Mouse (Mus musculus): ENCODE results near the gene Cbx2. TPM values are rescaled to one million over a fixed set of nuclear protein-coding genes. Genes with fewer than 3 reads are reported as not detected.

Cbx2 gene
- total and polyA plus RNA-seq, 3 experiments = 0.11 TPM; not detected in 2

DNA sequence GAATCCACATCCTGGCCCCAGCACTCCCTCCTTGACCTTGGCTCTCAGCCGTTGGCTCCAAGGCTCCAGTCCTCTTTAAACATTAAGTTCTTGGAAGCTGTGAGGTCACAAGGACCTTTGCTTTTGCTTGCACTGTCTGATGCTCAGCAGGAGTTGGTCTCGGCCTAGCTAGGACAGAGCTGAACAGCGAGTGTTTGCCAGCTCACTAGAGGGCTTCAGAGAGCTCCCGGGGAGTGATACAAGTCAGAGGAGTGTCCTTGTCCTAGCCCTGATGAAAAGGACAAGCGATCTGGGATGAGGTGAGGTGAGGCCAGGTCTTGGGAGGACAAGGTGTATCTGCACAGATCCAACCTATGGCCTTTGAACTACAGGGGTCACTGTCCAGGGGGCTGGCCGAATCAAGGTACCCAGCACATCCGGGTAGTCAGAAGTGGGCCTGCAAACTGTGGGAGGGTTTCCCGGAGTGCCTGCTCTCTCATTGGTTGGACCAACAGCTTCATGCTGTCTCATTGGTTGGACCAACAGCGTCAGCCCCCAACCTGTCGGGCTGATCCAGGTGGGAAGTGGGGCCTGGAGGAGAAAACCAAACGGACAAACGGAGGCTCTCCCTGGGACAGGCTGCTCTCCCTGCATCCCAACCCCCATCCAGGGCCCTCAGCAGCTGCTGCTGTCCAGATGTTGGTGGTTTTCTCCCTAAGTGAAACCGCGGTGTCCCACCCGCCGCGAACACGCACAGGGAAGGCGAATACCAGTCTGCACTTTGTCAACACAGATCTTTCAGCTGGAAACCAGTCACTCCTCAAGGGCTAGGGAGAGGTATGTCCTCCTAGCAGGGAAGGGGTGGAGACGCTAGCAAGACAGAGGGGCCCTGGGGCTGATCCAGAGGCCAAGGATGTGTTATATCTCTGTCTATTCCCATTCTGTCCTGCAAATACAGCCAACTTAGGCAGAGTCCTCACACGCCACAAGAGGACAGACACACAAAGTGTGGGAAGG is 15.0 kb upstream of the Cbx2 start:
- Histone ChIP-seq H3K4me3 (ENCODE audit: low read depth, low read length) (no peak overlapping the region), H3K4me1 (ENCODE audit: insufficient read depth, low read depth, low read length) (no peaks in the 10 kb centered on the region), H3K27me3 (ENCODE audit: insufficient read depth, low read length) (no peaks in the 10 kb centered on the region), H3K9me3 (replicated peaks) (peaks cover 73% of the 10 kb centered on the region), H3K36me3 (replicated peaks) (no peaks in the 10 kb centered on the region)
- DNase-seq (ENCODE audit: low spot score) (no peak), ATAC-seq (ENCODE audit: extremely low read depth, insufficient number of reproducible peaks, low FRiP score, poor library complexity, severe bottlenecking) (no peak)
- TF ChIP-seq GATA2 (IDR thresholded peaks at IDR 0.05; ENCODE audit: borderline replicate concordance, low read depth, low read length) (no peak), GATA1 (IDR thresholded peaks at IDR 0.05; ENCODE audit: borderline replicate concordance, low read length) (no peak), CTCF (IDR thresholded peaks at IDR 0.05; ENCODE audit: low read depth, low read length) (no peak), TAL1 (conservative IDR thresholded peaks at IDR 0.05; ENCODE audit: low read depth, low read length) (no peak), POLR2AphosphoS5 (IDR thresholded peaks at IDR 0.05; ENCODE audit: insufficient replicate concordance, low read depth, low read length) (no peak)

DNA sequence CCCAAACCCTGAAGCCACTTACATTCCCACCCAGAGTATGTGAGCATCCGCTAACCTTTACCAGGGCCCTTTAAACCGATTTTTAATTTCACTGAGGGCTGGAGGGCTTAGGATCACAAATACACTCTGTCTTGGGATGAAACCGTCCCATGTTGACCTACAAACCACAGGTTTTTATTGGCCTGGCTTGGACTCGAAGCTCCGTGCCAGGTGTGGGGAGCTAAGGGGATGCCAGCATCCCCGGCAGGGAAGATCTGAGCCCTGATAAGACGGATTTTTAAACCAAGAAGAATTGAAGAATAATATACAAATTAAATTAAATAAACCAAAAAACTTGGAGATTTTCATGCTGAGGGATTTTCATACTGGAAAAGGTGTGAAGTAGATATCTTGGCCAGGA is 8.3 kb upstream of the Cbx2 start:
- TF ChIP-seq CTCF (IDR thresholded peaks at IDR 0.05; ENCODE audit: low read depth, low read length) = no peak
- no peaks in the 10 kb centered on the region for H3K4me1 ChIP-seq (ENCODE audit: insufficient read depth, low read depth, low read length)
- H3K27me3 ChIP-seq (ENCODE audit: insufficient read depth, low read length) = no peaks in the 10 kb centered on the region
- DNase-seq (ENCODE audit: low spot score) (no peak), ATAC-seq (ENCODE audit: extremely low read depth, insufficient number of reproducible peaks, low FRiP score, poor library complexity, severe bottlenecking) (no peak)
- peaks cover 72% of the 10 kb centered on the region for H3K9me3 ChIP-seq (replicated peaks)
- no peak overlapping the region for H3K4me3 ChIP-seq (ENCODE audit: low read depth, low read length)
- no peaks in the 10 kb centered on the region for H3K36me3 ChIP-seq (replicated peaks)

DNA sequence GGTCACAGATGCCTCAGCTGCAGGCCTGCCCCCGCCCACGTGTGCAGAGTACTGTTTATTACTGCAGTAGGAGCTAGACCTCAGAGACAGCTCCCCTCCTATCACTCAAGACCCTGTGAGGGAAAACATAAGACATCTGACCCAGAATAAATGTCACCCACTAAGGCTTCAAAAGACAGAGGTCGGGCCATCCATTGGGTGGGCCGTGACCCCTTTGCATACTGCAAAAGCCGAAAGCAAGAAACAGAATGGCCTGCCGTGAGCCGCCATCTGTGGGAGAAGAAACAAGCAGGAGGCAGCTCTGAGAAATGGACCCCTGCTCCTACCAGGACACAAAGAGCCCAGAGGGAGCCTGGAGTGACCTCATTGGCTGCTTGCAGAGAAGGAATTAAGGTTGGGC is 5.3 kb upstream of the Cbx2 start:
- H3K27me3 ChIP-seq (ENCODE audit: insufficient read depth, low read length) = no peaks in the 10 kb centered on the region
- H3K4me3 ChIP-seq (ENCODE audit: low read depth, low read length) = no peak overlapping the region
- DNase-seq (ENCODE audit: low spot score) = no peak
- no peak for TF ChIP-seq CTCF (IDR thresholded peaks at IDR 0.05; ENCODE audit: low read depth, low read length)
- TF ChIP-seq GATA1 (IDR thresholded peaks at IDR 0.05; ENCODE audit: borderline replicate concordance, low read length) = no peak
- TF ChIP-seq GATA2 (IDR thresholded peaks at IDR 0.05; ENCODE audit: borderline replicate concordance, low read depth, low read length) = no peak
- TF ChIP-seq TAL1 (conservative IDR thresholded peaks at IDR 0.05; ENCODE audit: low read depth, low read length) = no peak
- no peak for TF ChIP-seq POLR2AphosphoS5 (IDR thresholded peaks at IDR 0.05; ENCODE audit: insufficient replicate concordance, low read depth, low read length)
- H3K36me3 ChIP-seq (replicated peaks) = no peaks in the 10 kb centered on the region
- no peak for ATAC-seq (ENCODE audit: extremely low read depth, insufficient number of reproducible peaks, low FRiP score, poor library complexity, severe bottlenecking)
- H3K4me1 ChIP-seq (ENCODE audit: insufficient read depth, low read depth, low read length) = no peaks in the 10 kb centered on the region
- peaks cover 79% of the 10 kb centered on the region for H3K9me3 ChIP-seq (replicated peaks)

DNA sequence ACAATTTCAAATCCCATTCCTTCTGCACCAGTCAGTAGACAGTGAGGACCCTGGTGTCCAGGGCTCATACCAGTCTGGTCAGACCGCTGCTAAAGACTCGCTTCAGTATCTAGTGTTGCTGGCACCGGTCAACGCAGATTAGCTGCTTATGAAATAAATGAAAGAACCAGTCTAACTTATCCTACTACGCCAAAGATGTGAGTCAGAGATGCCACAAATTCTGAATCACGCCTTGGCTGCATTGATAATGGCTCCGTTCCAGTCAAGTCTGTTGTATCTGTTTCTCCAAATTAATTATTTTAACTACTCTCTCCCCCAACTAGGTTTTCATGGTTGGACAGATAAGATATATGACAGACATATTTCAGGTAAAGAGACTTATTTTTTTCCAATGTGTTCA is 1.6 kb upstream of the Cbx2 start:
- no peaks in the 10 kb centered on the region for H3K27me3 ChIP-seq (ENCODE audit: insufficient read depth, low read length)

DNA sequence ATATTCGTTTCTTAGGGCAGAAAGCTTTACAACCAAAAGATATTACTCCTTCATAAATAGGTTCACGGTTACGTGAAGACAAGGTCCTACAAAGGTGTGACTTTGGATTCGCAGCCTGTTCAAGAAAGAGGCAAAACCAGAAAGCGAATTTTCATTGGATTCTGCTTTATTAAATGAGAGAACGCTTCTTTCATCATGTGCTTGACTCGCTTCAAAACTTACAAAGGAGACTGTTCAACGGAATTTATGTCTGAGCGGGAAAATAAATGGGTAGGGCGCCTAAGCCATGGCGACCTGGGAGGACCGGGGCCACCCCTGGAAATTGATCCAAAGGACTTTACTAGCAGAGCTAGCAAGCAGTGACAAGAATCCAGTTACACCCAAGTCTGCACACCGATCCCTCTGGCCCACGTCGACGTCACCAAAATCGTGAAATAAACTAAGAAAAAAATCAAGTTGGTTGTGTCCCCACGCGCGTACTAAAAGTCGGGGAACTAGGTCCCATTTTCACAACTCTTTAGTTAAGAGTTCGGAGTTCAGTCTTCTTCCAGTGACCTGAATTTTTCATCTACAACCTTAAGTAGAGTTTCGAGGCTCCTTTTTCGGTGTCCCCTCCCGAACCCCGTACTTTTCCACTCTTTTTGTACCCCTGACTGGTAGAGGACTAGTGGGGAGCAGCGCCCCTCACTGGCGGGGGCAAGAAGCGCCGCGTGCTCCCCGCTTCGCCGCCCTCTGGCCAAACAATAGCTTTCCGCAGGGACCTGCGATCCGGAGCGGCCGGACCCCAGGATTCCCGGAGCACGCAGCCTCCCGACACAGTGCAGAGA is 481 bp upstream of the Cbx2 start:
- H3K4me1 ChIP-seq (ENCODE audit: insufficient read depth, low read depth, low read length) = no peaks in the 10 kb centered on the region
- no peak for TF ChIP-seq GATA1 (IDR thresholded peaks at IDR 0.05; ENCODE audit: borderline replicate concordance, low read length)
- TF ChIP-seq GATA2 (IDR thresholded peaks at IDR 0.05; ENCODE audit: borderline replicate concordance, low read depth, low read length) = no peak
- TF ChIP-seq CTCF (IDR thresholded peaks at IDR 0.05; ENCODE audit: low read depth, low read length) = no peak
- DNase-seq (ENCODE audit: low spot score) = no peak
- peaks cover 93% of the 10 kb centered on the region for H3K9me3 ChIP-seq (replicated peaks)
- ATAC-seq (ENCODE audit: extremely low read depth, insufficient number of reproducible peaks, low FRiP score, poor library complexity, severe bottlenecking) = no peak
- no peak overlapping the region for H3K4me3 ChIP-seq (ENCODE audit: low read depth, low read length)
- H3K36me3 ChIP-seq (replicated peaks) = no peaks in the 10 kb centered on the region
- H3K27me3 ChIP-seq (ENCODE audit: insufficient read depth, low read length) = no peaks in the 10 kb centered on the region

More for the DNA sequence above, 1.6 kb upstream of the Cbx2 start:
- ATAC-seq (ENCODE audit: extremely low read depth, insufficient number of reproducible peaks, low FRiP score, poor library complexity, severe bottlenecking) = no peak
- no peaks in the 10 kb centered on the region for H3K4me1 ChIP-seq (ENCODE audit: insufficient read depth, low read depth, low read length)
- peaks cover 91% of the 10 kb centered on the region for H3K9me3 ChIP-seq (replicated peaks)
- no peak for TF ChIP-seq CTCF (IDR thresholded peaks at IDR 0.05; ENCODE audit: low read depth, low read length)
- no peak for TF ChIP-seq GATA2 (IDR thresholded peaks at IDR 0.05; ENCODE audit: borderline replicate concordance, low read depth, low read length)
- TF ChIP-seq TAL1 (conservative IDR thresholded peaks at IDR 0.05; ENCODE audit: low read depth, low read length) = no peak
- no peak for TF ChIP-seq GATA1 (IDR thresholded peaks at IDR 0.05; ENCODE audit: borderline replicate concordance, low read length)
- no peak for TF ChIP-seq POLR2AphosphoS5 (IDR thresholded peaks at IDR 0.05; ENCODE audit: insufficient replicate concordance, low read depth, low read length)
- no peak for DNase-seq (ENCODE audit: low spot score)
- no peak overlapping the region for H3K4me3 ChIP-seq (ENCODE audit: low read depth, low read length)
- H3K36me3 ChIP-seq (replicated peaks) = no peaks in the 10 kb centered on the region

DNA sequence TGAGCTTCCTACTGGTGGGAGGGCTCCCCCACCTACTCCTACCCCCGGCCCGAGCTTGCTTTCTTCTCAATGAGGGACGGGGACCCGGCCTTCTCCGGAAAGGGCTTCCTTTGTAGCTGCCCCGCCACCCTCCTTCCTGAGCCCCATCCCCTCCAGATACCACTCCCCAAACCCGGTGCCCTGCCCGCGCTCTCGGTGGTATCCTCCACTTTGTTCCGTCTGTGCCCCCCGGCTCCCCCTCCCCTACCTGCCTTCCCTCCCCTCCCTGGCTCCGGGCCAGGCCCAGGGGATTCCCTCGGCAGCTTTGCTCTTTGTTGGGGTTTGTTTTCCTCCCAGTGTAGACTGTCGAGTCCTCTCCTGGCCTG is 836 bp downstream of the Cbx2 start:
- H3K4me3 ChIP-seq (ENCODE audit: low read depth, low read length) = peak overlapping the region; percentile 9; the same call in 1 of the 2 replicates
- DNase-seq (ENCODE audit: low spot score) = no peak
- ATAC-seq (ENCODE audit: extremely low read depth, insufficient number of reproducible peaks, low FRiP score, poor library complexity, severe bottlenecking) = no peak

More for the DNA sequence above, 836 bp downstream of the Cbx2 start:
- TF ChIP-seq TAL1 (conservative IDR thresholded peaks at IDR 0.05; ENCODE audit: low read depth, low read length) = no peak
- no peak for TF ChIP-seq GATA2 (IDR thresholded peaks at IDR 0.05; ENCODE audit: borderline replicate concordance, low read depth, low read length)
- no peak for TF ChIP-seq GATA1 (IDR thresholded peaks at IDR 0.05; ENCODE audit: borderline replicate concordance, low read length)
- TF ChIP-seq CTCF (IDR thresholded peaks at IDR 0.05; ENCODE audit: low read depth, low read length) = no peak
- no peak for TF ChIP-seq POLR2AphosphoS5 (IDR thresholded peaks at IDR 0.05; ENCODE audit: insufficient replicate concordance, low read depth, low read length)
- Histone ChIP-seq H3K27me3 (ENCODE audit: insufficient read depth, low read length) (no peaks in the 10 kb centered on the region), H3K9me3 (replicated peaks) (peaks cover 93% of the 10 kb centered on the region), H3K4me1 (ENCODE audit: insufficient read depth, low read depth, low read length) (no peaks in the 10 kb centered on the region), H3K36me3 (replicated peaks) (no peaks in the 10 kb centered on the region)

All from G1E (cell line).